Comparison of ENCODE assay signal across 9 mouse cellular contexts in the genomic region with DNA sequence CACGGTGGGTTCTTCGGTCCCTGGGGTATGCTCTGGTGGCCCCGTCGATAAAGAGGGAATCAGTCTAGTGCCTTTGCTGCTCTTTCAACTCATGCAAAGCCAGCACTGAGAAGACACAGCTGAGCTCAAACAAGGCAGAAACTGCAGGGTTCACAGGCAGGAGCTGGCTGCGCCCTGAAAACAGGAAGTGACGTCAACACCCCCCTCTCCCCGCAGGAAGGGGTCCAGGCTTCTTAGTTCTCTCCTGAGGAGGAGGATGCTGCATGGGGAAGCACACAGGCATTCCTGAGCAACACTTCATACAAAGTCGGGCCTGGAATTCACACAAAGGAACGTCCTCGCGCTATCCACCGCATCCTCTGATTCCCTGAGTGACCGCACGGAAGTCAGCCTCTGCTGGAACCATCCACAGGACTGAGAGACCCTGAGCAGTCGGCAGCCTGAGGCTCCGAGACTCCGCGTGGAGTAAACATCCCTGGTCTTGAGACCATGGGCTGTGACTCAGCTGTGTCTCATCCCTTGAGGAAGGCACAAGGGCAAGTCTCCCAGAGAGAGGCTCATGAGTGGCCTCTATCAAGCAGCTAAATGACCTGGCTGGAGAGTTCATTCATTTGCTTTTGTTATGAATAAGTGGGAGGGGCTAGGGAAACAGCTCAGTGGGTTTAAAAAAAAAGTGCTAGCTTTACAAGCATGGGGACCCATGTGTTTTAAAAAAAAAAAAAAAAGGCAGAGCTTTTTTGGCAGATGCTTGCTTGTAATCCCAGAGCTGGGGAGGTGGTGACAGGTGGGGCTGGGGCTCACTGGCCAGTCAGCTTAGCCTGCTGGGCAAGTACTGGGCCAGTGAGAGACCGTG.
A peak's percentile ranks its signal among the peaks of the same experiment; 100 is the strongest.
DNase-seq lines count a peak whose midpoint lies in the region; ATAC-seq and TF ChIP-seq lines count a peak whose summit lies in the region.
"Had no signal": no experiment of that assay in that cellular context is flagged by ENCODE, and none has a peak within 500 bp of the region (broad histone marks: within the 10 kb centered on the region; RNA-seq: fewer than 3 reads in every experiment).

No protein-coding gene starts in this region.

- TF ChIP-seq CTCF in lung, adult 2 months (IDR thresholded peaks at IDR 0.05; ENCODE audit: insufficient read depth, low read length), result no peak

- no peaks in the 10 kb centered on the region for H3K36me3 ChIP-seq in lung, embryonic 15.5 days
- no peaks in the 10 kb centered on the region for H3K36me3 ChIP-seq in forebrain, embryonic 16.5 days (ENCODE audit: control insufficient read depth, insufficient read depth)

- DNase-seq in lung, adult 2 months, result no peak
- no peak for DNase-seq in lung, postnatal 14 days
- DNase-seq in thymus, postnatal 10 days (ENCODE audit: low spot score in 2 of 2), result peak; percentile 84 to 87
- DNase-seq in frontal cortex, postnatal 10 days (ENCODE audit: low spot score in 2 of 2), result no peak
- DNase-seq: gastrocnemius, postnatal 36 days had no signal

- peaks cover 6% of the 10 kb centered on the region for H3K4me1 ChIP-seq in lung, adult 2 months (ENCODE audit: control insufficient read depth, insufficient read depth, low read length)
- no peaks in the 10 kb centered on the region for H3K4me1 ChIP-seq in lung, embryonic 15.5 days
- no peaks in the 10 kb centered on the region for H3K4me1 ChIP-seq in forebrain, embryonic 16.5 days (replicated peaks; ENCODE audit: control insufficient read depth, insufficient read depth, low read length)

- WGBS in lung, adult 2 months, result 54% methylated on average over 19 of the region's 19 CpGs
- WGBS in lung, embryonic 15.5 days, result 71% methylated on average over 19 of the region's 19 CpGs
- 85% methylated on average over 19 of the region's 19 CpGs for WGBS in forebrain, embryonic 16.5 days

- TF ChIP-seq POLR2A in lung, adult 2 months (IDR thresholded peaks at IDR 0.05; ENCODE audit: borderline replicate concordance, extremely low read depth, low read depth, low read length), result no peak

- H3K9ac ChIP-seq in lung, embryonic 15.5 days, result no peak overlapping the region
- no peak overlapping the region for H3K9ac ChIP-seq in forebrain, embryonic 16.5 days (replicated peaks; ENCODE audit: low read depth, low read length)
- H3K9ac ChIP-seq: liver, embryonic 14.5 days had no signal

- H3K4me3 ChIP-seq in lung, adult 2 months (replicated peaks; ENCODE audit: extremely low read depth, low read depth, low read length), result peak overlapping the region; percentile 41
- H3K4me3 ChIP-seq in lung, embryonic 15.5 days, result no peak overlapping the region
- no peak overlapping the region for H3K4me3 ChIP-seq in forebrain, embryonic 16.5 days (replicated peaks; ENCODE audit: low read length)

- no peak overlapping the region for H3K27ac ChIP-seq in lung, embryonic 15.5 days
- no peak overlapping the region for H3K27ac ChIP-seq in forebrain, embryonic 16.5 days (ENCODE audit: low read length)
- H3K27ac ChIP-seq: liver, embryonic 14.5 days had no signal

- ATAC-seq in activated CD4-positive, CD25-positive, alpha-beta regulatory T cell, adult 4 months, result peak; percentile 71
- no peak for ATAC-seq in lung, embryonic 15.5 days (ENCODE audit: borderline replicate concordance, extremely low read depth, low FRiP score, low TSS enrichment)
- no peak for ATAC-seq in forebrain, embryonic 16.5 days

- no peaks in the 10 kb centered on the region for H3K27me3 ChIP-seq in lung, embryonic 15.5 days
- no peaks in the 10 kb centered on the region for H3K27me3 ChIP-seq in forebrain, embryonic 16.5 days (replicated peaks; ENCODE audit: control insufficient read depth, insufficient read depth, low read length)

- peak overlapping the region; percentile 17; the same call in 1 of the 2 replicates for H3K4me2 ChIP-seq in lung, embryonic 15.5 days
- no peak overlapping the region for H3K4me2 ChIP-seq in forebrain, embryonic 16.5 days (ENCODE audit: low read length)

- H3K9me3 ChIP-seq in lung, embryonic 15.5 days, result no peaks in the 10 kb centered on the region
- no peaks in the 10 kb centered on the region for H3K9me3 ChIP-seq in forebrain, embryonic 16.5 days (ENCODE audit: control insufficient read depth, low read length)

Comparison
In these comparisons a context has a peak if more than half of its experiments do, and no peak if none do; other contexts are left out.
1. DNase-seq: peak in thymus, postnatal 10 days (2 of 2); none in lung, adult 2 months (single experiment), lung, postnatal 14 days (single experiment) and frontal cortex, postnatal 10 days (0 of 2).